Mouse (Mus musculus): ENCODE results near the gene Gpr156. TPM values are rescaled to one million over a fixed set of nuclear protein-coding genes. Genes with fewer than 3 reads are reported as not detected.

The Gpr156 gene
- polyA plus RNA-seq, 1 experiment from 2014 or later = 0.63 TPM

DNA sequence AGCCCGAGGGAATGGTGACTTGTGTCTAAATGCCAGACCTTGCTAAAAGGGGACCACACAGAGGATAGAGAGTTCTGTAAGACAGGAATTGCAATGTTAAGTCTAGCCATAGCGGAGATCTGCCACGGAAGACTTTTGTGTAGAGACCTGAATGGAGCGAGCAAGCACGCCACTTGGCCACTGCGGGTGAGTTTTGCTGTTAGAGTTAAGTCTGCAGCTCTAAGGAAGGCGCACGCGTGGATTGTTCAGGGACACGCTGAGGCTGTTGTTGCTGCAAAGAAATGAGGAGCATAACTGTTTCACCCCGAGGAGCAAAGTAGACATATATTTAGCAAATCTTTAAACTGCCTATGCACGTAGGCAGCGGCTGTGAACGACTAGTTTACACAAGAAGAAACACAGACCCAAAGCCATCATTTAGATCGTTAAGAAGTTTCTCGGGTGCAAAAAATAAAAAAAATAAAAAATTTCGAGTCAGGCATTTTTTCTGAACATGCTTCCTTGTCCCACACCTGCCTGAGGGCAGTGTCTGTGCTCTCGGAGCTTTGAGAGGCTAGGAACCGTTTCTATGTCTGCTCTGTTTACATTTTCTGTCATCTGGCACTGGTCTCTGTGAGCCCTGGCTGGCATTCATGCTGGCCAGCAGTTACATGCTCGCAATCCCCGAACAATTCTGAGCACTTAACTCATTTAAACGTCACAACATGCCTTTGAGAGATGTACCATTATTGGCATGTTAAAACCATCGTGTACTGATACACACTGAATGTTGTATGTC, 131.7 kb downstream of the Gpr156 start:
- H3K4me2 ChIP-seq (ENCODE audit: low read depth, low read length) = peak overlapping the region; percentile 37
- H3K27ac ChIP-seq (ENCODE audit: low read length) = no peak overlapping the region
- 45% methylated on average over 23 of the region's 23 CpGs for WGBS
- no peaks in the 10 kb centered on the region for H3K9me3 ChIP-seq (ENCODE audit: control insufficient read depth, low read length)
- no peaks in the 10 kb centered on the region; the same call in 1 of the 2 replicates for H3K4me1 ChIP-seq (replicated peaks; ENCODE audit: control insufficient read depth, insufficient read depth, low read length)
- H3K36me3 ChIP-seq (ENCODE audit: control insufficient read depth, insufficient read depth, low read length) = no peaks in the 10 kb centered on the region
- 0 out of 2 replicates have a peak, but pooled peaks have one; percentile 51 for ATAC-seq (ENCODE audit: low read depth)
- H3K9ac ChIP-seq (ENCODE audit: low read length) = no peak overlapping the region
- no peaks in the 10 kb centered on the region for H3K27me3 ChIP-seq (ENCODE audit: control insufficient read depth, insufficient read depth, low read depth, low read length)
- peak overlapping the region; percentile 14 for H3K4me3 ChIP-seq (ENCODE audit: low read length)

Other genes with a start within 250 kb of the Gpr156 start
- 617 and 655 TPM in 2 replicates for gene Fstl1, start 139.6 kb upstream of the Gpr156 start, polyA plus RNA-seq (2015; fragmentation: Nextera tagmentation; extraction: Ambion mirVana)
- 0.43 and 0.73 TPM in 2 replicates for gene Gm36028, start 55.4 kb upstream of the Gpr156 start, polyA plus RNA-seq (2015; fragmentation: Nextera tagmentation; extraction: Ambion mirVana)
- gene Lrrc58, start 48.1 kb upstream of the Gpr156 start, polyA plus RNA-seq (2015; fragmentation: Nextera tagmentation; extraction: Ambion mirVana) = 51.1 and 56.8 TPM in 2 replicates
- gene Gsk3b, start 172.5 kb downstream of the Gpr156 start, polyA plus RNA-seq (2015; fragmentation: Nextera tagmentation; extraction: Ambion mirVana) = 44.5 and 47.3 TPM in 2 replicates

All from lung, embryonic 16.5 days (tissue).